Mouse (Mus musculus) gastrocnemius, adult 8-10 months (tissue): ENCODE results near the gene Hint1. TPM values are rescaled to one million over a fixed set of nuclear protein-coding genes. Genes with fewer than 3 reads are reported as not detected.

Experiments used
- DNase-seq, 2 experiments: peaks; one replicate each; pipeline ENCODE4 v3.0.0; 2022; ENCODE audit warnings: low spot score in 2 of 2
- total RNA-seq, 4 experiments: library from RNA; stranded (reverse); gene quantifications; 2 replicates each; pipeline ENCODE4 v1.2.4; 2022

The Hint1 gene
- total RNA-seq, 4 experiments from 2014 or later, result 154 to 257 (median 186) TPM

GRCm38 (mm10) chr11:54861471-54862420 is 4.4 kb upstream of the Hint1 start:
- DNase-seq, result no peak

- DNase-seq, result no peak
Measured at GRCm38 (mm10) chr11:54862621-54863520, 3.3 kb upstream of the Hint1 start.

GRCm38 (mm10) chr11:54865330-54866085 is 675 bp upstream of the Hint1 start:
- DNase-seq, result no peak

GRCm38 (mm10) chr11:54867049-54867385 is 834 bp downstream of the Hint1 start:
- no peak for DNase-seq

- no peak for DNase-seq
Measured at GRCm38 (mm10) chr11:54867903-54868434, 1.8 kb downstream of the Hint1 start.

- DNase-seq, result no peak
Measured at GRCm38 (mm10) chr11:54868445-54868844, 2.3 kb downstream of the Hint1 start.

- no peak for DNase-seq
Measured at GRCm38 (mm10) chr11:54869318-54869717, 3.1 kb downstream of the Hint1 start.

GRCm38 (mm10) chr11:54871831-54872537 is 5.8 kb downstream of the Hint1 start:
- DNase-seq, result no peak

- no peak for DNase-seq
Measured at GRCm38 (mm10) chr11:54876031-54876430, 9.8 kb downstream of the Hint1 start.

GRCm38 (mm10) chr11:54878893-54879292 is 12.7 kb downstream of the Hint1 start:
- no peak for DNase-seq

GRCm38 (mm10) chr11:54879434-54879833 is 13.3 kb downstream of the Hint1 start:
- peak; percentile 31 to 44 for DNase-seq

GRCm38 (mm10) chr11:54879922-54880321 is 13.7 kb downstream of the Hint1 start:
- no peak for DNase-seq

- no peak for DNase-seq
Measured at GRCm38 (mm10) chr11:54881051-54881474, 14.9 kb downstream of the Hint1 start.

- peak in 1 of 2 experiments; percentile 63 for DNase-seq
Measured at GRCm38 (mm10) chr11:54882671-54883070, 16.5 kb downstream of the Hint1 start.

- DNase-seq, result no peak
Measured at GRCm38 (mm10) chr11:54884197-54884828, 18.1 kb downstream of the Hint1 start.

GRCm38 (mm10) chr11:54884937-54885336 is 18.8 kb downstream of the Hint1 start:
- DNase-seq, result peak; percentile 70 to 83

- DNase-seq, result no peak
Measured at GRCm38 (mm10) chr11:54885406-54885805, 19.2 kb downstream of the Hint1 start.

GRCm38 (mm10) chr11:54887927-54888326 is 21.7 kb downstream of the Hint1 start:
- no peak for DNase-seq

- DNase-seq, result no peak
Measured at GRCm38 (mm10) chr11:54891341-54891740, 25.2 kb downstream of the Hint1 start.

GRCm38 (mm10) chr11:54892091-54892490 is 25.9 kb downstream of the Hint1 start:
- no peak for DNase-seq
